Mouse (Mus musculus): ENCODE measurements around the gene Vmn1r22.
"Not testable (repeated sequence)": the region's sequence is repeated elsewhere in the genome, so short reads cannot be mapped to it uniquely, and the experiment has no call there.

Gene Vmn1r22

GRCm38 (mm10) chr6:57907928-57908327 is at the start of gene Vmn1r22:
Gene Vmn1r22 (minus strand): TSS chr6:57908028.
- no peak for DNase-seq (ENCODE audit: low read depth, low spot score)

DNA sequence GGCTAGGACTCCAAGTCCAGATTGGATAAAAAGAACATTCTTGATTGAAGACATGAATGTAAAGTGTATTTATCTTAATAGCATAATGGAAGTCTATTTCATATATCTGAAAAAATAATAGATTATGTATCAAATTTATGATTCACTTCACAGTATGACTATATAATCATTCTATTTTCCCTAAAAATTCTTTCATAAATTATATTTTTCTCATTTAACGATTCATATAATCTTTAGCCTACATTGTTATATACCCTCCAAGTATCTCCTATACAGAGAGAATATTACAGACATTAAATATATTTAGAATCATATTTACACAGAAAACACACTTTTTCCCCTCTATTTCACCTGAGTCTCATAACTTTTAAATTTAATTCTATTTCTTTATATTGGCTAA is 18.9 kb upstream of the Vmn1r22 start, which contains the start of gene Vmn1r23:
Gene Vmn1r23, minus strand, starts transcription at position 101 of the 400 bp plus-strand sequence.
- no peak for DNase-seq (ENCODE audit: low read depth, low spot score)

- DNase-seq (ENCODE audit: low read depth, low spot score): peak; percentile 75
These were observed 48.5 kb downstream of the Vmn1r22 start for GRCm38 (mm10) chr6:57859043-57860042.

- not testable (repeated sequence) for DNase-seq (ENCODE audit: low read depth, low spot score)
These were observed 56.7 kb downstream of the Vmn1r22 start for GRCm38 (mm10) chr6:57851177-57851576.

DNA sequence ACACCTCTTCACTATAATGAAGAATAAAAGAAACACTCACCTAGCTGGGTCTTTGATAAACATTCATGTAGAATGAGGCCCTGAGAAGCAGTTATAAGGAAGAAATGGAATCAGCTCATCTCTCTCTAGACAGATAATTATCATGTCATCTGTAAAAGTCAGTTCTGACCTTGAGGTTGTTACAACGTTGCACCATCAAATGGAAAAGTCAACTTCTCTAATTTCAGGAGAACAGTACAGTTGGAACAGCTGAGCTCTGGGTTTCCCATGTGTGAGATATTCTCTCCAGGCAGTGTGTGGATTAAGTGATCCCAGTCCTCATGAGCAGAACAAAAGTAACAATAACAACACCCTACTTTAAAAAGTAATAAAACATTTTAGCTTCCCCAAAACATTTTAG is 57.5 kb downstream of the Vmn1r22 start, which contains the start of gene Vmn1r21:
Gene Vmn1r21, minus strand, starts transcription at position 58 of the 400 bp plus-strand sequence.
- DNase-seq (ENCODE audit: low read depth, low spot score): no peak

Data from brain, adult 2 months (tissue).